Mouse (Mus musculus) right cerebral cortex, postnatal 36 days (tissue): ENCODE measurements around the gene Acp4.
A peak's percentile ranks its signal among the peaks of the same experiment; 100 is the strongest.
"Not testable (repeated sequence)": the region's sequence is repeated elsewhere in the genome, so short reads cannot be mapped to it uniquely, and the experiment has no call there.

Experiments used
- DNase-seq, 2 experiments: peaks; one replicate each; pipeline ENCODE4 v3.0.0; 2022; ENCODE audit warnings: low spot score in 2 of 2, mixed read lengths in 1 of 2

The Acp4 gene

DNA sequence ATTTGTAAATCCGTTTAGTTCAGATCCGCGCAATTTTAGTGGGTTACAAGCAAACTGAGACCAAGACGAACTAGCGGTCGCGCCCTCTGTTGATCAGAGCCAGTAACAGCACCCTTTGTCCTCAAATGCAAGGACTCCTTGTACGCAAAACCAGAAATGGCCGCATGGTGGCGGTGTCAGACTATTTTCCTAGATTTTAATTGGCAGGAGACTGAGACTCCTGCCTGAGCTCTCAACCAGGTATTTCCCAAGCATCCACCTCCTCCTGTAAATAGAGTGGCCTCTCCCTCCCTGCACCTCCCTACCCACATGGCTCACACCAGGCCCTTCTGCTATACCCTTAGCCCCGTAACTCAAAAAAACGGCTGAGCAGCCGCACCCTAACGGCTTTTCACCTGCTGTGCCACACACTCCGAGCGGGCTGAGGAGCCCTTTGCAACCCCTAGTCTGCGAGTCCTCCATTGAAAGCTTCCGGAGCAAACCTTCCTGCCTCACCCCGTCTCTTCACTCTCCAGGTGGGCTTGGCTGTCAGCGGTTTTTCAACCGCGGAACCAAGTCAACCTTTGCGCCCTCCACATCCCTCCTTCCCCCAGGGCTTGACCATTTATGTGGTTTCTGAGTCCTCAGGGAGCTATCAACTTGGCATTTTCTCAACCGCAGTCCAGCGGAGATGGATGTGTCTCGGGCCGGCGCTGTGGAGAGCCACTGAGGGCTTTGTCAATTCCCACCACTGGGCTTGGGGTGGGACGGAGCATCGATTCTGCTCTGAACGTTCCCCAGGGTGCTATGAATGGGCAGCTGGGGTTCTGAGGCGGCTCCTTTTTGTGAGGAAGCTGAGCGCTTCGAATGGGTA lies 5.8 kb upstream of the Acp4 start:
- peak; percentile 90 for DNase-seq

DNA sequence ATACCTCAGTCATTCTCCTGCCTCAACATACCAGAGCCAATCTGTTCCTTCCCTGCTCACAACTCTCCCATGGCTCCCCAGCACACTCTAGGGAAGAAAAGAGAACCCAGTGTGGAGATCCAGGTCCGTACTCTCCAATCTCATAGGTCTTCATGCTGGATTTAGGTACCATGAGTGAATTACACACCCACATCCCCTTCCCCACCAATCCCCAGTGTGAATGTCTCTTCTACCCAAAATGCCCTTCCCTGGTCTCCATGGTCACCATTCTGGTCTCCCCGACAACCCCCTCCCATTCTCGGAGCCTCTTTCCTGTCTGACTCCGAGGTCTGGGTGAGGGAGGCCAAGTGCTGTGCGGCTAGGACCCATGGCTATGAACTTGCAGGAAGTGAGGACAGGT lies 4.0 kb upstream of the Acp4 start, which contains the start of gene Gm15517:
Gm15517 (plus strand) TSS at position 301 of the 400 bp plus-strand sequence.
- DNase-seq = no peak

DNA sequence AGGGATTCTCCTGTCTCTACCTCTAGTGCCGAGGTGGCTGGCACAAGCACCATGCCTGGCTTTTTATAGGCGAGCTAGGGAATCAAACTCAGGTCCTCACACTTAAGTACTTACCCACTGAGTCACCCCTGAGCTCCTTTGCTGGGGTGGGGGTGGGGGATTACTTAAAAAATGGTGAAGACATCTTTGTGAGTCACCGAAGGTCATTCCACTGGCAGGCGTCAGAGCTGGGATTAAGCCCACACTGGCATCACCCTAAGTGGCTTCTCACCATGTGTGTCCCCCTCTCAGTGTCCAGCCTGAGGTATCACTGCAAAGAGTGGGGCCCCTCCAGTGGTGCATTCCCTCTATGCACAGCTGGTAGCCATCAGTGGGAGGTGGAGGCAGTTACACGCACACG lies 3.2 kb upstream of the Acp4 start:
- DNase-seq = no peak

GRCm38 (mm10) chr7:44254930-44255329 lies 2.2 kb downstream of the Acp4 start:
- DNase-seq = no peak

- no peak for DNase-seq
Measured at GRCm38 (mm10) chr7:44253023-44253616, 4.1 kb downstream of the Acp4 start.

GRCm38 (mm10) chr7:44250732-44251275 lies 6.4 kb downstream of the Acp4 start:
- not testable (repeated sequence) for DNase-seq

DNA sequence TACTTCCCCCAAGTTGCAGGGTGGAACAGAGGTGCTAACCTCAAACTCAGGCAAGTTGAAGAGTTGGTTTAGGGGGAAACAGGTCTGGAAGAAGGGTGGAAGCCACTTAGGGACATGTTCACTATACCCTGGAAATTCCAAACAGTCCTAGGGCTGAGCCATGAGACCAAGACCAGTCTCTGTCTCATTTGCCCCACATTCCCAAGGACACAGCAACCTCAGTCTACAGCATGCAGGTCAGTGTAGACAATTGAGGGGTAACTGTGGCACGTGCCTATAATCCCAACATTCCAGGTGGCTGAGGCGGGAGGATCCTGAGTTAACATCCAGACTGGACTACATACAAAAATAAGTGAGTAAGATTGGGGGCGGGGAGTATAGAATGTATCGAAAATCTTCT lies 7.9 kb downstream of the Acp4 start:
- DNase-seq = no peak

DNA sequence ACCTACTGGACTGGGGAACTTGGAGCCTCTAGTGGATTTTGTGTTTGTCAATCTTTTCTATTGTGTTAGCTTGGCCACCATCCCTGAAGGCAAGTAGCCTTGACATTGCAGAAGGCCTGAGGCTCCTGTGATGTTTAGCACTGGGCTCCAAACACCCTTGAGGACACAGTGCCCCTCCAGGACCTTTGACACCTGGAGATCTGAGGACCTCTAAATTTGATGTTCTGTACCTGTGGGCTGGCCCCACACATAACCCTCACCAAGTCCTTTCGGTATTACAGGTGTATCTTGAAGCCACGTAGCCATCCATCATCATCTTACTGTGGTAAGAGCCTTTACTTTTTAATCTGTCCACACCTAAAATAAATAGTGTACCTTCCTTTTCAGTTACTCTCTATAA lies 9.2 kb downstream of the Acp4 start:
- no peak for DNase-seq

- peak; percentile 35 to 39 for DNase-seq
Measured at GRCm38 (mm10) chr7:44246984-44247470, 10.2 kb downstream of the Acp4 start.

- DNase-seq = peak; percentile 83 to 86
Measured at GRCm38 (mm10) chr7:44246055-44246983, 10.9 kb downstream of the Acp4 start, which contains the start of the genes 1700028J19Rik and 2410002F23Rik. TSS of gene 1700028J19Rik (minus strand) at chr7:44246695. TSS of gene 2410002F23Rik (plus strand) at chr7:44246722.

GRCm38 (mm10) chr7:44244080-44244479 lies 13.1 kb downstream of the Acp4 start:
- DNase-seq = no peak

- no peak for DNase-seq
Measured at GRCm38 (mm10) chr7:44241163-44241562, 16.0 kb downstream of the Acp4 start.

GRCm38 (mm10) chr7:44240712-44241111 lies 16.5 kb downstream of the Acp4 start:
- no peak for DNase-seq

GRCm38 (mm10) chr7:44239913-44240312 lies 17.3 kb downstream of the Acp4 start:
- DNase-seq = no peak

- no peak for DNase-seq
Measured at GRCm38 (mm10) chr7:44235909-44236308, 21.3 kb downstream of the Acp4 start, which contains the start of gene Gm36864. TSS of gene Gm36864 (plus strand) at chr7:44236177.

DNA sequence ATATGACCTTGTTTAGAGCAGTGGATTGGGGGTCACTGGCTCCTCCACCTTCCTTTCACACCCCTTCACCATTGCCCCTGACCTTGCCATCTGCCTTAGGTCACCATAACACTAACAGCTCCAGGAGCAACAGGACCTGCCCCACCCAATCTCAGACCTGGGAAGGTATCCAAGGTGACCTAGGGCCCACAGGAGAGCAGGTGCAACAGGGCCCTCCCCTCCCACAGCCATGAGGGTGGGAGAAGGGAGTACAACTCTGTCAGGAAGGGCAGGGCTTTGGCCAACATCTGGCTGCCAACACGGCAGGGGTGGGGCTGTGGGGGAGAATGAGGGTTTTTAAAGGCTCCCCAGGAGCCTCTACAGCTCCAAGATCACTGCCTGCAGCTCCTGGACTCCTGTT lies 32.1 kb downstream of the Acp4 start, which contains the start of gene Klk1:
Klk1 (plus strand) TSS at position 285 of the 400 bp plus-strand sequence.
- DNase-seq = no peak

GRCm38 (mm10) chr7:44222335-44222734 lies 34.8 kb downstream of the Acp4 start:
- DNase-seq = not testable (repeated sequence)

DNA sequence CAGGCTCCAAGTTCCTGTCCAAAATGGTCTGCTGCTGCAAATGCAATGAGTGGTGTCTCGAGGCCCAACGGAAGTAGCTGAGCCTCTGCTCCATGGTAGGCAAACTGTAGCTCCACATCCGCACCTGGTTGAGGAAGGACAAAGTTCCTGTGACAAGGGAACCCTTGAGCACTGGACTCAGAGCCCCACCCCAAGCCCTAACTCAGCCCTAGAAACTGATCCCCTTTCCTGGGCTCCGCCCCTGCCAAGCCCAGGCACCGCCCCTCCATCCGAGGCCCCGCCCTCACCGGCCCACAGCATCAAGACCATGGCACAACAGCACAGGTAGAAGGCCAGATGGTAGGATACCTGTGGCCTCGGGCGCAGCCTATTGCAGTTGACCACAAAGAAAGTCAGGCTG lies 35.6 kb downstream of the Acp4 start:
- not testable (repeated sequence) for DNase-seq

DNA sequence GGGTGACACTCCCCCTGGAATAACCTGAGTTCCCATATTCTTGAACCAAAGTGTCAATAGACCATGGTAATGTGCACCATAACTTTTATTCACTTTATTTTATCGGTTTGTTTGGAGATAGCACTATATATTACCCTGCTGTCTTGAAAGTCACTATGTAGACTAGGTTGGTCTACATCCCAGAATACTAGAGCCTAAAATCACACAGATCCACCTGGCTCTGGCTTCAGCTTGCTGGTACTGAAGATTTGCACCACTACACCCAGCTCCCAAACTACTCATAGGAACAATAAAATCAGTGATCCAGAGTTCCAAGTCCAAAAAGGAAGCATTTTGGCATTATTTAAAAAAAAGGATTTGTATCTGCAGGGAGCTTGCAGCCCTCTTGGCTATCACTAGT lies 41.5 kb downstream of the Acp4 start, which contains the start of gene Klk1b5:
Klk1b5 (plus strand) TSS at position 301 of the 400 bp plus-strand sequence.
- DNase-seq = no peak

GRCm38 (mm10) chr7:44208307-44208706 lies 48.9 kb downstream of the Acp4 start:
- DNase-seq = no peak

DNA sequence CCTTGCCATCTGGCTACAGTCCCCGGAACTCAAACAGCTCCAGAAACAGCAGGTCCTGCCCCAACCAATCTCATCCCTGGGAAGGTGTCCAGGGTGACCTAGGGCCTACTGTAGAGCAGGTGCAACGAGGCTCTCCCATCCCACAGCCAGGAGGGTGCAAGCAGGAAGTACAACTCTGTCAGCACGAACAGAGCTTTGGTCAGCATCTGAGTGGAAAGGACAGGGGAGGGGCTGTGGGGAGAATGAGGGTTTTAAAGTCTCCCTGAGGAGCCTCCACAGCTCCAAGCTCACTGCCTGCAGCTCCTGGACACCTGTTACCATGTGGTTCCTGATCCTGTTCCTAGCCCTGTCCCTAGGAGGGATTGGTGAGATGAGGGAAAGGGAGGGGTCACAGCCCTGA lies 50.0 kb downstream of the Acp4 start, which contains the start of gene Klk1b4:
Klk1b4 (plus strand) TSS at position 301 of the 400 bp plus-strand sequence.
- DNase-seq = not testable (repeated sequence)
